Mouse (Mus musculus): ENCODE measurements around the gene Ttf2. TPM values are rescaled to one million over a fixed set of nuclear protein-coding genes. Genes with fewer than 3 reads are reported as not detected.

Gene Ttf2
- 2.7 and 4.5 TPM in 2 replicates for polyA plus RNA-seq (2012; rRNA removed; ENCODE audit: low replicate concordance)

GRCm38 (mm10) chr3:100969176-100969917 is at the start of gene Ttf2:
Gene Ttf2, minus strand, starts transcription at chr3:100969663.

GRCm38 (mm10) chr3:100921825-100922505 is 47.5 kb downstream of the Ttf2 start, which contains the start of gene Trim45:
Gene Trim45, plus strand, starts transcription at chr3:100922202.

Other genes with a start within 250 kb of the Ttf2 start
- 3.8 and 8.0 TPM in 2 replicates for gene Vtcn1, start 144.2 kb downstream of the Ttf2 start, polyA plus RNA-seq (2012; rRNA removed; ENCODE audit: low replicate concordance)
- gene Trim45, start 47.5 kb downstream of the Ttf2 start, polyA plus RNA-seq (2012; rRNA removed; ENCODE audit: low replicate concordance) = 2.2 and 2.8 TPM in 2 replicates
- 0.96 and 1.3 TPM in 2 replicates for gene Cd101, start 59.9 kb upstream of the Ttf2 start, polyA plus RNA-seq (2012; rRNA removed; ENCODE audit: low replicate concordance)
- 17.0 and 18.9 TPM in 2 replicates for gene Ptgfrn, start 140.6 kb upstream of the Ttf2 start, polyA plus RNA-seq (2012; rRNA removed; ENCODE audit: low replicate concordance)